Mouse (Mus musculus) midbrain, embryonic 15.5 days (tissue): ENCODE results near the gene Gm17490. TPM values are rescaled to one million over a fixed set of nuclear protein-coding genes. Genes with fewer than 3 reads are reported as not detected.
A peak's percentile ranks its signal among the peaks of the same experiment; 100 is the strongest.

Experiments used
- ATAC-seq: fragments of 200-750 bp; cut with Nextera tagmentation; replicated peaks from 2 replicates; pipeline ENCODE4 v1.8.0; 2017; ENCODE audit warnings: moderate TSS enrichment
- H3K27ac ChIP-seq: fragments of 300-500 bp; sonication (generic); 2 replicates; pipeline ENCODE4 v1.5.1; 2015; ENCODE audit warnings: mild to moderate bottlenecking, inconsistent platforms
- H3K27me3 ChIP-seq: fragments of 300-500 bp; sonication (generic); replicated peaks from 2 replicates; pipeline ENCODE4 v1.6.1; 2015; ENCODE audit warnings: inconsistent platforms
- H3K36me3 ChIP-seq: fragments of 300-500 bp; sonication (generic); replicated peaks from 2 replicates; pipeline ENCODE4 v1.6.1; 2015; ENCODE audit warnings: inconsistent platforms
- H3K4me1 ChIP-seq: fragments of 300-500 bp; sonication (generic); 2 replicates; pipeline ENCODE4 v1.6.1; 2015; ENCODE audit warnings: inconsistent platforms
- H3K4me2 ChIP-seq: fragments of 300-500 bp; sonication (generic); 2 replicates; pipeline ENCODE4 v1.6.1; 2015; ENCODE audit warnings: inconsistent platforms, mild to moderate bottlenecking, moderate library complexity
- H3K4me3 ChIP-seq: fragments of 300-500 bp; sonication (generic); 2 replicates; pipeline ENCODE4 v1.5.1; 2015; ENCODE audit warnings: mild to moderate bottlenecking, inconsistent platforms
- H3K9ac ChIP-seq: fragments of 300-500 bp; sonication (generic); 2 replicates; pipeline ENCODE4 v1.6.1; 2015; ENCODE audit warnings: mild to moderate bottlenecking, inconsistent platforms
- H3K9me3 ChIP-seq: fragments of 300-500 bp; sonication (generic); 2 replicates; pipeline ENCODE4 v1.6.1; 2016; ENCODE audit warnings: inconsistent platforms
- WGBS: fragments of 180-500 bp; shearing (Covaris S2); methylation state at CpG from one replicate; pipeline ENCODE4 v1.1.7; 2015; ENCODE audit warnings: mixed read lengths; 5-methylcytosine and 5-hydroxymethylcytosine counted together
- polyA plus RNA-seq: library from polyadenylated mRNA; unstranded; fragments of >200 nt; fragmentation: Nextera tagmentation; extraction: Ambion mirVana; gene quantifications from 2 replicates; pipeline ENCODE4 v1.2.1, GENCODE M21; 2015

The Gm17490 gene
- not detected in 2 replicates for polyA plus RNA-seq

- H3K36me3 ChIP-seq: no peaks in the 10 kb centered on the region
- H3K4me3 ChIP-seq: no peak within 1 kb of the TSS
- no peak within 1 kb of the TSS for H3K9ac ChIP-seq
- H3K27me3 ChIP-seq: no peaks in the 10 kb centered on the region
- no peaks in the 10 kb centered on the region for H3K4me1 ChIP-seq
- H3K27ac ChIP-seq: no peak within 1 kb of the TSS
- H3K4me2 ChIP-seq: no peak within 1 kb of the TSS
- no peak for ATAC-seq
- WGBS: 95% methylated on average over 5 of the region's 5 CpGs
- no peaks in the 10 kb centered on the region for H3K9me3 ChIP-seq
Observed at GRCm38 (mm10) chr2:11625890-11626289, at the start of gene Gm17490. Gene Gm17490, minus strand, starts transcription at chr2:11626264.

GRCm38 (mm10) chr2:11672144-11672543 lies 46.1 kb upstream of the Gm17490 start:
- Histone ChIP-seq H3K27me3 (no peaks in the 10 kb centered on the region), H3K4me3 (no peak overlapping the region), H3K4me2 (no peak overlapping the region), H3K36me3 (no peaks in the 10 kb centered on the region), H3K27ac (no peak overlapping the region), H3K4me1 (no peaks in the 10 kb centered on the region), H3K9me3 (no peaks in the 10 kb centered on the region), H3K9ac (no peak overlapping the region)
- ATAC-seq: no peak
- 18% methylated on average over 3 of the region's 3 CpGs for WGBS

- H3K9ac ChIP-seq: no peak overlapping the region
- no peaks in the 10 kb centered on the region for H3K4me1 ChIP-seq
- no peak overlapping the region for H3K27ac ChIP-seq
- WGBS: 91% methylated on average over 3 of the region's 3 CpGs
- H3K4me3 ChIP-seq: no peak overlapping the region
- H3K4me2 ChIP-seq: no peak overlapping the region
- no peak for ATAC-seq
- H3K27me3 ChIP-seq: no peaks in the 10 kb centered on the region
- H3K9me3 ChIP-seq: no peaks in the 10 kb centered on the region
- no peaks in the 10 kb centered on the region for H3K36me3 ChIP-seq
Observed at GRCm38 (mm10) chr2:11665326-11665725, 39.3 kb upstream of the Gm17490 start.

GRCm38 (mm10) chr2:11664806-11665205 lies 38.7 kb upstream of the Gm17490 start:
- H3K9ac ChIP-seq: no peak overlapping the region
- WGBS: 88% methylated on average over 4 of the region's 4 CpGs
- H3K4me3 ChIP-seq: no peak overlapping the region
- no peaks in the 10 kb centered on the region for H3K27me3 ChIP-seq
- no peaks in the 10 kb centered on the region for H3K36me3 ChIP-seq
- H3K4me2 ChIP-seq: no peak overlapping the region
- no peak for ATAC-seq
- no peak overlapping the region for H3K27ac ChIP-seq
- H3K4me1 ChIP-seq: no peaks in the 10 kb centered on the region
- H3K9me3 ChIP-seq: no peaks in the 10 kb centered on the region

GRCm38 (mm10) chr2:11664367-11664766 lies 38.3 kb upstream of the Gm17490 start:
- Histone ChIP-seq H3K9me3 (no peaks in the 10 kb centered on the region), H3K4me2 (peak overlapping the region; percentile 41), H3K4me3 (peak overlapping the region; percentile 29), H3K27me3 (no peaks in the 10 kb centered on the region), H3K36me3 (no peaks in the 10 kb centered on the region), H3K4me1 (no peaks in the 10 kb centered on the region), H3K9ac (no peak overlapping the region), H3K27ac (no peak overlapping the region)
- peak; percentile 79 for ATAC-seq
- WGBS: 48% methylated on average over 6 of the region's 6 CpGs

- H3K27ac ChIP-seq: no peak overlapping the region
- H3K4me3 ChIP-seq: peak overlapping the region; percentile 29
- 3% methylated on average over 10 of the region's 10 CpGs for WGBS
- H3K4me2 ChIP-seq: peak overlapping the region; percentile 41
- H3K4me1 ChIP-seq: no peaks in the 10 kb centered on the region
- ATAC-seq: peak; percentile 96
- H3K36me3 ChIP-seq: no peaks in the 10 kb centered on the region
- H3K9ac ChIP-seq: no peak overlapping the region
- H3K9me3 ChIP-seq: no peaks in the 10 kb centered on the region
- H3K27me3 ChIP-seq: no peaks in the 10 kb centered on the region
Observed at GRCm38 (mm10) chr2:11663961-11664360, 37.9 kb upstream of the Gm17490 start.

- H3K27ac ChIP-seq: no peak overlapping the region
- H3K36me3 ChIP-seq: no peaks in the 10 kb centered on the region
- H3K4me2 ChIP-seq: no peak overlapping the region
- WGBS: 97% methylated on average over 1 of the region's 1 CpGs
- H3K4me1 ChIP-seq: no peaks in the 10 kb centered on the region
- no peak overlapping the region for H3K4me3 ChIP-seq
- H3K27me3 ChIP-seq: no peaks in the 10 kb centered on the region
- no peak for ATAC-seq
- H3K9ac ChIP-seq: no peak overlapping the region
- H3K9me3 ChIP-seq: no peaks in the 10 kb centered on the region
Observed at GRCm38 (mm10) chr2:11662907-11663230, 36.8 kb upstream of the Gm17490 start.

- no peak overlapping the region for H3K27ac ChIP-seq
- no peak overlapping the region for H3K9ac ChIP-seq
- no peak overlapping the region for H3K4me3 ChIP-seq
- H3K27me3 ChIP-seq: no peaks in the 10 kb centered on the region
- ATAC-seq: no peak
- no peaks in the 10 kb centered on the region for H3K4me1 ChIP-seq
- H3K36me3 ChIP-seq: no peaks in the 10 kb centered on the region
- no peaks in the 10 kb centered on the region for H3K9me3 ChIP-seq
- H3K4me2 ChIP-seq: no peak overlapping the region
- WGBS: 89% methylated on average over 6 of the region's 6 CpGs
Observed at GRCm38 (mm10) chr2:11662143-11662906, 36.3 kb upstream of the Gm17490 start.

GRCm38 (mm10) chr2:11659263-11659662 lies 33.2 kb upstream of the Gm17490 start:
- H3K9ac ChIP-seq: no peak overlapping the region
- H3K27me3 ChIP-seq: no peaks in the 10 kb centered on the region
- 15% methylated on average over 2 of the region's 2 CpGs for WGBS
- H3K27ac ChIP-seq: no peak overlapping the region
- no peaks in the 10 kb centered on the region for H3K9me3 ChIP-seq
- no peaks in the 10 kb centered on the region for H3K4me1 ChIP-seq
- H3K36me3 ChIP-seq: no peaks in the 10 kb centered on the region
- no peak overlapping the region for H3K4me3 ChIP-seq
- no peak overlapping the region for H3K4me2 ChIP-seq
- ATAC-seq: peak; percentile 75

GRCm38 (mm10) chr2:11657581-11657980 lies 31.5 kb upstream of the Gm17490 start:
- Histone ChIP-seq H3K27ac (no peak overlapping the region), H3K9ac (no peak overlapping the region), H3K4me2 (no peak overlapping the region), H3K36me3 (no peaks in the 10 kb centered on the region), H3K4me3 (no peak overlapping the region), H3K27me3 (no peaks in the 10 kb centered on the region), H3K9me3 (no peaks in the 10 kb centered on the region), H3K4me1 (no peaks in the 10 kb centered on the region)
- ATAC-seq: no peak
- 91% methylated on average over 2 of the region's 2 CpGs for WGBS

- Histone ChIP-seq H3K9ac (no peak overlapping the region), H3K4me2 (no peak overlapping the region), H3K4me1 (no peaks in the 10 kb centered on the region), H3K36me3 (no peaks in the 10 kb centered on the region), H3K27me3 (no peaks in the 10 kb centered on the region), H3K9me3 (no peaks in the 10 kb centered on the region), H3K4me3 (no peak overlapping the region), H3K27ac (no peak overlapping the region)
- no peak for ATAC-seq
- WGBS: 67% methylated on average over 9 of the region's 9 CpGs
Observed at GRCm38 (mm10) chr2:11654990-11655931, 29.2 kb upstream of the Gm17490 start.

- no peak overlapping the region for H3K9ac ChIP-seq
- H3K4me2 ChIP-seq: no peak overlapping the region
- H3K4me3 ChIP-seq: no peak overlapping the region
- H3K27ac ChIP-seq: no peak overlapping the region
- H3K4me1 ChIP-seq: no peaks in the 10 kb centered on the region
- H3K36me3 ChIP-seq: no peaks in the 10 kb centered on the region
- no peaks in the 10 kb centered on the region for H3K27me3 ChIP-seq
- 74% methylated on average over 5 of the region's 5 CpGs for WGBS
- no peak for ATAC-seq
- H3K9me3 ChIP-seq: no peaks in the 10 kb centered on the region
Observed at GRCm38 (mm10) chr2:11653780-11654179, 27.7 kb upstream of the Gm17490 start.
